Mouse (Mus musculus) liver, embryonic 14.5 days (tissue): Measurements from ENCODE around the gene Hcfc1r1. TPM values are rescaled to one million over a fixed set of nuclear protein-coding genes. Genes with fewer than 3 reads are reported as not detected.

Experiments used
- ATAC-seq: fragments of 200-750 bp; cut with Nextera tagmentation; 2 replicates; pipeline ENCODE4 v1.8.0; 2017; ENCODE audit warnings: moderate number of reproducible peaks, mild to moderate bottlenecking, moderate library complexity; ENCODE audit not compliant: insufficient read depth
- DNase-seq, 3 experiments: peaks; one replicate each; pipeline ENCODE4 v3.0.0-alpha.2; 2012 to 2013; ENCODE audit warnings: low read depth in 3 of 3, low spot score in 3 of 3
- H3K27ac ChIP-seq: fragments of 300-500 bp; sonication (generic); 2 replicates; pipeline ENCODE4 v1.5.1; 2014; ENCODE audit warnings: moderate library complexity, mild to moderate bottlenecking, control low read depth, inconsistent platforms
- H3K27me3 ChIP-seq: fragments of 300-500 bp; sonication (generic); 2 replicates; pipeline ENCODE4 v1.6.1; 2014; ENCODE audit warnings: mild to moderate bottlenecking, low read length, moderate library complexity; ENCODE audit not compliant: control insufficient read depth, insufficient read depth
- H3K36me3 ChIP-seq: fragments of 300-500 bp; sonication (generic); replicated peaks from 2 replicates; pipeline ENCODE4 v1.6.1; 2014; ENCODE audit warnings: low read depth; ENCODE audit not compliant: control insufficient read depth, insufficient read depth
- H3K4me1 ChIP-seq, 2 experiments: fragments of 200-500 bp in 1 of 2; fragments of 300-500 bp in 1 of 2; sonication (generic) in 1 of 2; replicated peaks; 2 replicates each; pipeline ENCODE4 v1.6.1; 2012 to 2014; ENCODE audit warnings: antibody characterized with exemption in 1 of 2, inconsistent platforms in 1 of 2, low read length in 1 of 2; ENCODE audit not compliant: control insufficient read depth in 2 of 2, insufficient read depth in 2 of 2
- H3K4me2 ChIP-seq: fragments of 300-500 bp; sonication (generic); 2 replicates; pipeline ENCODE4 v1.6.1; 2014; ENCODE audit warnings: low read depth, mild to moderate bottlenecking, control low read depth, moderate library complexity
- H3K4me3 ChIP-seq, 2 experiments: fragments of 200-500 bp in 1 of 2; fragments of 300-500 bp in 1 of 2; sonication (generic) in 1 of 2; 2 replicates each; pipeline ENCODE4 v1.5.1; 2012 to 2014; ENCODE audit warnings: low read depth in 2 of 2, low read length in 2 of 2, mild to moderate bottlenecking in 2 of 2, control low read depth in 1 of 2, inconsistent platforms in 1 of 2, moderate library complexity in 1 of 2; ENCODE audit not compliant: insufficient read depth in 1 of 2
- H3K9ac ChIP-seq: fragments of 300-500 bp; sonication (generic); replicated peaks from 2 replicates; pipeline ENCODE4 v1.6.1; 2014; ENCODE audit warnings: mild to moderate bottlenecking, control low read depth, moderate library complexity
- H3K9me3 ChIP-seq: fragments of 300-500 bp; sonication (generic); 2 replicates; pipeline ENCODE4 v1.6.1; 2016; ENCODE audit warnings: low read length, mixed read lengths; ENCODE audit not compliant: control insufficient read depth
- CTCF ChIP-seq: IDR thresholded peaks from 2 replicates; pipeline ENCODE4 v1.5.1; 2016; ENCODE audit warnings: antibody characterized with exemption, low read depth, control low read depth
- EP300 ChIP-seq: IDR thresholded peaks from 2 replicates; pipeline ENCODE4 v1.6.1; 2016; ENCODE audit warnings: antibody characterized with exemption, low read depth
- WGBS: fragments of 180-500 bp; shearing (Covaris S2); extraction: QIAGEN DNeasy Blood & Tissue Kit; methylation state at CpG from one replicate; pipeline ENCODE4 v1.1.7; 2014; ENCODE audit not compliant: insufficient replicate concordance; 5-methylcytosine and 5-hydroxymethylcytosine counted together
- polyA plus RNA-seq, 2 experiments: library from polyadenylated mRNA; depleted of rRNA in 1 of 2; stranded (reverse) in 1 of 2; unstranded in 1 of 2; fragments of >200 nt; fragmentation: Nextera tagmentation in 1 of 2; extraction: Ambion mirVana in 1 of 2; gene quantifications; 2 replicates each; pipeline versions ENCODE4 v1.2.1 to v1.2.3; 2012 to 2014

The Hcfc1r1 gene
- polyA plus RNA-seq, 2 experiments: 11.3 to 21.0 TPM

DNA sequence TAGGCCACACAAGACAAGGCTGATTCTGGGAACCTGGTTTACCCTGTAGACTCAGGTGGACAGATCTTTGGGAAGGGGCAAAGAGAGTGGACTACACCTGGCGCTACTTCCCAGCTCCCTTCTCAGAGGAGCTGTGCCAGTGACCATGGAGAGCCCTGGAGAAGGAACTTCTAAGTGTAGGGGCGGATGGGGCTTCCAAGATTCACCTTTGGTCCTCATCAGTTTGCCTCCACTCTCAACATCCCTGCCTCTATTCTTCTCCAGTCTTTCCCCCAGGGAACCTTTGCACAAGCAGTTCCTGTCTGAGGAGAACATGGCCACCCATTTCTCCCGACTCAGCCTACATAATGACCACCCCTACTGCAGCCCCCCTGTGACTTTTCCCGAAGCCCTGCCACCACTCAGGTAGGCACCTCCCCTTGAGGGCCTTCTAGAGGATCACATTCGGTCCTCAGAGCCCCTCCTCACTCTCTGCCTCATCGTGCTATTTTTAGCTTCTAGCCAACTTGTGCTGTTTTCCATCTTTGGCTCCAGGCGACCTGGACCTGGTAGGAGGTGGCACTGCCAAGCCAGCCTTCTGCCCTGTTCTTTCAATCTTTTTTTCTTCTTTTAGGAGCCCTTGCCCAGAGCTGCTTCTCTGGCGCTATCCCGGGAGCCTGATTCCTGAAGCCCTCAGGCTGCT is 1.0 kb downstream of the Hcfc1r1 start:
- Histone ChIP-seq H3K9ac (peak overlapping the region; percentile 31), H3K27me3 (peaks cover 30% of the 10 kb centered on the region), H3K4me2 (peak overlapping the region; percentile 61), H3K36me3 (no peaks in the 10 kb centered on the region), H3K4me1 (peaks cover 5 to 16% of the 10 kb centered on the region in 2 experiments), H3K4me3 (peak overlapping the region; percentile 64 to 82), H3K27ac (no peak overlapping the region), H3K9me3 (no peaks in the 10 kb centered on the region)
- TF ChIP-seq EP300: no peak
- TF ChIP-seq CTCF: no peak
- DNase-seq: no peak
- 38% methylated on average over 9 of the region's 9 CpGs for WGBS
- ATAC-seq: no peak

DNA sequence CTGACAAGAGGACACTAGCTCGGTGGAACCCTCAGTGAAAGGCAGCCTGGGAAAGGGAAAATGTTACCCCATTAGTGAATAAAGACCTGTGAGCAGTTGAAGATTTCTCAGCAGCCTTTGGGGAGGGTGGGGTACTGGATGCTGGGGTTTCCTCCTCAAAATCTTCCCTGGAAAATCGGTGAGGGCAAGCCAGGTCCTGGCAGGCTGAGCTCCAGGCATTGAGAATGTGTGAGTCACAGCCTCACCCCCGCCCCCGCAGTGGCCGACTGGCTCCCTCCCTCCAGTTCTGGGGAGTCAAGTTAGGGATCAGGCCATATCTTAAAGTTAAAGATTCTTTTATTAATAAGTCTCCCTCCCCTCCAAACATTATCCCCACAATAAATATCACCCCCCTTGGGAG is 1.7 kb downstream of the Hcfc1r1 start:
- Histone ChIP-seq H3K9ac (no peak overlapping the region), H3K9me3 (no peaks in the 10 kb centered on the region), H3K27me3 (peaks cover 38% of the 10 kb centered on the region), H3K4me1 (peaks cover 5 to 16% of the 10 kb centered on the region in 2 experiments), H3K4me3 (no peak overlapping the region), H3K36me3 (no peaks in the 10 kb centered on the region), H3K4me2 (no peak overlapping the region), H3K27ac (no peak overlapping the region)
- ATAC-seq: no peak
- no peak for TF ChIP-seq EP300
- TF ChIP-seq CTCF: no peak
- DNase-seq: no peak
- WGBS: 31% methylated on average over 5 of the region's 5 CpGs

DNA sequence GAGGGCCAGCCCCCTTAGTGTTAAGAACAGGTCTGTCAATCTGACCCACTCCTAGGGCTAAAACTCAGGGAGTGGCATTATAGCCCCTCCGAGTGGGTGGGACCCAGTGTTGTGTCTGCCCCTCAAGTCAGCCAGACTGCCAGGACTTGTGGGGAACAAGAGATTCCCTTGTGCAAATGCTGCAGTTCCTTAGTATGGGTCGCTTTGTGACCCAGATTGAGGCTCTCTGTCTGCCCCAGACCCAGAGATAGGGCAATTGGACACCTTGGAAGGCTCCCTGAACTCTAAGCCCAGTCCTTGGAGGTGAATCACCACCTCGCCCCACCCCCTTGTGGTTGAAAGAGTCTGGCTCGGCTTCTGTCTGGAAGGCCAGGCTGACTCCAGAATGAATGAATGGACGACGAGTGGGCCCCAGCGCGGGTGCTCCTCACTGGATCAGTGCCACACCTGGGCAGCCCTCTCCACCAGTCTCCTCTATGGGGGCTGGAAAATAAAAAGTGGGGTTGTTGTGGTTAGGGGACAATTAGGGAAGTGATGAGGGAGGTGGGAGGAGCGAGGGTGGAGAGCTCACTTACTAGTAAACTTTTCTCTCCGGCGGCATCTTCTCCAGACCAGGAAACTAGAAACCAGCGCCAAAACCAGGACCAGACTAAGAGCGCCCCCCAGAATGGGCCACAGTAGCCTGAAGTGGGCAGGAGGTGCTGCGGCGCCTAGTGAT is 2.3 kb downstream of the Hcfc1r1 start:
- peak overlapping the region in 1 of 2 experiments; percentile 57; a peak in 2 of 4 replicates for H3K4me3 ChIP-seq
- H3K9me3 ChIP-seq: no peaks in the 10 kb centered on the region
- TF ChIP-seq EP300: no peak
- peak; percentile 29 for TF ChIP-seq CTCF
- no peak overlapping the region for H3K9ac ChIP-seq
- ATAC-seq: no peak
- no peak overlapping the region for H3K27ac ChIP-seq
- H3K4me1 ChIP-seq: peaks cover 5 to 16% of the 10 kb centered on the region in 2 experiments
- H3K27me3 ChIP-seq: peaks cover 44% of the 10 kb centered on the region
- no peak for DNase-seq
- H3K4me2 ChIP-seq: peak overlapping the region; percentile 81; the same call in 1 of the 2 replicates
- H3K36me3 ChIP-seq: no peaks in the 10 kb centered on the region
- WGBS: 10% methylated on average over 15 of the region's 15 CpGs

DNA sequence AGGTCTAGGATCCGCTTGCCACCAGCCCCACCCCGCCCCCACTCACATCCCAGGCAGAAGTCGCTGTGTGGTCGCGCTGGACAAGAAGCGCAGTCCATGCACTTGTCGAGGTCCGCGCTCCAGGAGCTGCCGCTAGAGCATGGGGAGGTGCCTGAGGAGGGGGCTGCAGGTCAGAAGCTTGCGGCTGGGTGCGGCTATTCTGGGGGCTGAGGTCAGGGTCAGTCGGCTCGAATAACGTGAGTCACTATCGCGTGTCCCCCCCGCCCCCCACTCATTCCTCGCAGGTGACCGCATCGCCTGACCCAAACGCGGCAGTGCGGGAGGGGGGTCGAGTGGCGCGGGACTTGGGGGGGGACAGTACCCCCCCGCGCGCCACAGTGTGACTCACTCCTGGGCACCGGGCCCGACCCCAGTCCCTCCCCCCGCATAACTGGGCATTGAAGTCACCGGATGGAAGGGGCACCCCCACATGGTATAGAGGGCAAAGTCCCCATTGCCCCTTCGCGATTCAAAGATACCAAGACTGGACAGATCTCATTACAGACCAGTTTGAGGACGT is 3.2 kb downstream of the Hcfc1r1 start:
- peaks cover 51% of the 10 kb centered on the region for H3K27me3 ChIP-seq
- TF ChIP-seq CTCF: no peak
- TF ChIP-seq EP300: no peak
- H3K9ac ChIP-seq: peak overlapping the region; percentile 33; the same call in 1 of the 2 replicates
- H3K9me3 ChIP-seq: no peaks in the 10 kb centered on the region
- H3K4me1 ChIP-seq: peaks cover 5 to 16% of the 10 kb centered on the region in 2 experiments
- H3K4me2 ChIP-seq: peak overlapping the region; percentile 81
- DNase-seq: no peak
- no peak overlapping the region for H3K27ac ChIP-seq
- peak overlapping the region; percentile 51 to 57 for H3K4me3 ChIP-seq
- no peak for ATAC-seq
- WGBS: under 1% methylated on average over 36 of the region's 37 CpGs
- H3K36me3 ChIP-seq: no peaks in the 10 kb centered on the region

DNA sequence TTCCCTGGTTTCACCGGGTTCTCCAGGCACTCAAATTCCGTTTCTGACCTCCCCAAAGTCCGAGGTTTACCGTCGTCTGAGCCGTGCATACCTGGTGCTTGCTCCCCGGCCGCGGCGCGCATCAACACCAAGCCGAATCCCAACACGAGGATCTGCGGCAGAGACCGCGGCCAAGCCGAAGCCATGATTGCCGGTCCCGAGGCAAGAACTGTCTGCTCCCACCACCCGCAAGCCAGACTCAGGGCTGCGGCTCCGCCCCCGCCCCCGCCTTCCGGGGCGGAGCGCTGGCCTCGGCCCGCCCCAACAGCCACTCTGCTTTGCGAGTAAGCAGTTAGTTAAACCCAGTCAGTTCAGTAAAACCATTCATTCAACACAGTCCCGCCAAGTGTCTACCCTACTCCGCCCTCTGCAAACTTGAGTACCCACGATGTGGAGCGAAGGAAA is 3.9 kb downstream of the Hcfc1r1 start, which contains the start of gene Tnfrsf12a:
Gene Tnfrsf12a, minus strand, starts transcription at position 233 of the 444 bp plus-strand sequence.
- under 1% methylated on average over 34 of the region's 34 CpGs for WGBS
- ATAC-seq (no peak), DNase-seq (peak; percentile 50 to 63 (median 60))
- H3K4me3 ChIP-seq: peak within 1 kb of the TSS; percentile 51 to 57
- H3K36me3 ChIP-seq: no peaks in the 10 kb centered on the region
- peak within 1 kb of the TSS; percentile 81 for H3K4me2 ChIP-seq
- H3K9ac ChIP-seq: peak within 1 kb of the TSS; percentile 33
- TF ChIP-seq CTCF: no peak
- TF ChIP-seq EP300: no peak
- peaks cover 53% of the 10 kb centered on the region for H3K27me3 ChIP-seq
- H3K27ac ChIP-seq: no peak within 1 kb of the TSS
- no peaks in the 10 kb centered on the region for H3K9me3 ChIP-seq
- peaks cover 5 to 16% of the 10 kb centered on the region in 2 experiments for H3K4me1 ChIP-seq
